Mouse (Mus musculus) heart, embryonic 11.5 days (tissue): ENCODE measurements around the gene Upf2. TPM values are rescaled to one million over a fixed set of nuclear protein-coding genes. Genes with fewer than 3 reads are reported as not detected.
"Not testable (repeated sequence)": the region's sequence is repeated elsewhere in the genome, so short reads cannot be mapped to it uniquely, and the experiment has no call there.

ENCODE experiments used
- ATAC-seq: fragments of 200-750 bp; cut with Nextera tagmentation; replicated peaks from 2 replicates; pipeline ENCODE4 v1.8.0; 2017; ENCODE audit warnings: moderate library complexity; ENCODE audit not compliant: insufficient number of reproducible peaks, low FRiP score, low TSS enrichment
- H3K27ac ChIP-seq: fragments of 300-500 bp; sonication (generic); 2 replicates; pipeline ENCODE4 v1.5.1; 2014; ENCODE audit warnings: mild to moderate bottlenecking, low read depth, low read length
- H3K27me3 ChIP-seq: fragments of 300-500 bp; sonication (generic); 2 replicates; pipeline ENCODE4 v1.6.1; 2014; ENCODE audit warnings: mild to moderate bottlenecking, low read length, mixed read lengths; ENCODE audit not compliant: control insufficient read depth, insufficient read depth
- H3K36me3 ChIP-seq: fragments of 300-500 bp; sonication (generic); 2 replicates; pipeline ENCODE4 v1.6.1; 2014; ENCODE audit warnings: mild to moderate bottlenecking, low read length, moderate library complexity, mixed read lengths; ENCODE audit not compliant: control insufficient read depth, insufficient read depth
- H3K4me1 ChIP-seq: fragments of 300-500 bp; sonication (generic); 2 replicates; pipeline ENCODE4 v1.6.1; 2014; ENCODE audit warnings: low read length; ENCODE audit not compliant: control insufficient read depth, insufficient read depth
- H3K4me2 ChIP-seq: fragments of 300-500 bp; sonication (generic); 2 replicates; pipeline ENCODE4 v1.6.1; 2014; ENCODE audit warnings: mild to moderate bottlenecking, moderate library complexity
- H3K4me3 ChIP-seq: fragments of 300-500 bp; sonication (generic); 2 replicates; pipeline ENCODE4 v1.5.1; 2014; ENCODE audit warnings: low read depth, low read length
- H3K9ac ChIP-seq: fragments of 300-500 bp; sonication (generic); 2 replicates; pipeline ENCODE4 v1.6.1; 2014; ENCODE audit warnings: mild to moderate bottlenecking, low read depth, low read length, moderate library complexity
- H3K9me3 ChIP-seq: fragments of 300-500 bp; sonication (generic); replicated peaks from 2 replicates; pipeline ENCODE4 v1.6.1; 2016; ENCODE audit warnings: low read length; ENCODE audit not compliant: control insufficient read depth
- WGBS: fragments of 180-500 bp; shearing (Covaris S2); extraction: QIAGEN DNeasy Blood & Tissue Kit; methylation state at CpG from one replicate; pipeline ENCODE4 v1.1.7; 2014; ENCODE audit not compliant: insufficient replicate concordance; 5-methylcytosine and 5-hydroxymethylcytosine counted together
- polyA plus RNA-seq: library from polyadenylated mRNA; unstranded; fragments of >200 nt; fragmentation: Nextera tagmentation; extraction: Ambion mirVana; gene quantifications from 2 replicates; pipeline ENCODE4 v1.2.1, GENCODE M21; 2014

Gene Upf2
- polyA plus RNA-seq, 1 experiment from 2014 or later = 9.2 TPM

DNA sequence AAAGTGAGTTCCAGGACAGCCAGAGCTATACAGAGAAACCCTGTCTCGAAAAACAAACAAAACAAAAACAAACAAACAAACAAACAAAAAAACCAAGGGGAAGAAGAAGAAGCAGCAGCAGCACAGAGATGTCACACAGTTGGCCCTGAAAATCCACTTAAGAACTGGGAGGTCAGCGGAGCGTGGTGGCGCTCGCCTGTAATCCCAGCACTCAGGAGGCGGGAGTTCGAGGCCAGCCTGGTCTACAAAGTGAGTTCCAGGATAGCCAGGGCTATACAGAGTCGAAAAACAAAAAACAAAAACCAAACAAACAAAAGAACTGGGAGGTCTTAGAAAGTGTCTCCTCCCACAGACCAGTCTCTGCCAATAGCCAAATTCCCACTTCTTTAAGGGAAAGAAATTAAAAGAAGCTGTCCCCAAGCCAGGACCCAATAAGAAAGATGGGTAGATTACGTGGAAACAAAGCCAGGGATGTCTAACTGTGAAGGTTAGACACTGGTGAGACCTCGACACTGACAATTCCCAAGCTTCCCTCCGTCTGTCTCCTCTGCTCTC, 9.3 kb upstream of the Upf2 start:
- Histone ChIP-seq H3K4me3 (peak overlapping the region; percentile 63), H3K36me3 (no peaks in the 10 kb centered on the region), H3K4me1 (no peaks in the 10 kb centered on the region; the same call in 1 of the 2 replicates), H3K27me3 (no peaks in the 10 kb centered on the region), H3K4me2 (peak overlapping the region; percentile 96), H3K9me3 (no peaks in the 10 kb centered on the region), H3K27ac (no peak overlapping the region), H3K9ac (peak overlapping the region; percentile 79)
- 55% methylated on average over 11 of the region's 11 CpGs for WGBS
- 0 out of 2 replicates have a peak, but pooled peaks have one; percentile 14 for ATAC-seq

DNA sequence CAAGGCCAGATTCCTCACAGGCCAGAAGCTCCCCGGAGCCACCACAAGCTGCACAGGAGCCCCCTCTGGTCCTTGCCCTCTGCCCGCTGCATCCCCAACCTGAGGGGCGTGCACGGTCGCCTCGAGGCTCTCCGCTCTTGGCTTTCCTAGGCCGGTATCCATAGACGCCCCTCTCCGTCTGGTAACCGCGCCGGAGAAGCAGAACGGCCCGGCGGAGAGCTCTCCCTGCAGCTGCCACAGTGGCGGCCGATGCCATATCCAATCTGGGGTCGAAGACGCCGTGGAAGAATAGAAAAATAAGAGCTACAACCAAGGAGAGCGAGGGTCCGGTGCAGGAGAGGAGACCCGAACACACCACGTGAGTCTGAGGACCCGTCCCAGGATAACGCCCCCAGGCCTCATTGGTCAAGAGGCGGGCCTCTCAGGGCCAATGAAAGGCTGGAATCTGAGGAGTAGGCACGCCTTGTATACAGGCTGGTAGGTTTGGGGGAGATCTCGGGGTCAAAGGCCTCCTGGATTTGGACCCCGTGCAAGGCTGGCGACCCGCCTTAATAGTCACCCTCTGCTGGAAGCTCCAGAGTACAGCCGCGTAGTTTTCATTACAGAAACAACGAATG, 8.7 kb upstream of the Upf2 start, which contains the start of gene Dhtkd1:
Dhtkd1 (minus strand) TSS at position 377 of the 617 bp plus-strand sequence.
- peak within 1 kb of the TSS; percentile 79 for H3K9ac ChIP-seq
- no peak within 1 kb of the TSS for H3K27ac ChIP-seq
- peak within 1 kb of the TSS; percentile 63 for H3K4me3 ChIP-seq
- peak within 1 kb of the TSS; percentile 96 for H3K4me2 ChIP-seq
- no peaks in the 10 kb centered on the region; the same call in 1 of the 2 replicates for H3K4me1 ChIP-seq
- WGBS = under 1% methylated on average over 36 of the region's 36 CpGs
- peak; percentile 92 for ATAC-seq
- H3K27me3 ChIP-seq = no peaks in the 10 kb centered on the region
- H3K36me3 ChIP-seq = no peaks in the 10 kb centered on the region
- H3K9me3 ChIP-seq = no peaks in the 10 kb centered on the region

DNA sequence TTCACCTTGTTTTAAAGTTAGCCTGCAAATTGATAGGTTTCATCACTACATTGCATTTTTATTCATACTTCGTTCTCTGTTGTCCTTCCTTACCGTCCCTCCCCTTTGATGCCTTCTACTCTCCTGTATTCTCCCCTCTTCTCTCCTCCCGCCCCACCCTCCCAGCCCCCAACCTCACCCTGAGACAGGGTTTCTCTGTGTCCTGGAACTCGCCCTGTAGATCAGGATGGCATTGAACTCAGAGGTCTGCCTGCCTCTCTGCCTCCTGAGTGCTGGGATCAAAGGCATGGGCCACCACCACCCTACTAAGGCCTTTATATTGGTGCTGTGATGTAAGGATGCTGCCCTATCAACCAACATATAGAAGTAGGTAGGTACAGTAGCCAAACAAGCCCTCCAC, 8.2 kb upstream of the Upf2 start:
- 34% methylated on average over 4 of the region's 4 CpGs for WGBS
- Histone ChIP-seq H3K4me2 (peak overlapping the region; percentile 96), H3K9me3 (no peaks in the 10 kb centered on the region), H3K9ac (peak overlapping the region; percentile 79; the same call in 1 of the 2 replicates), H3K4me1 (no peaks in the 10 kb centered on the region; the same call in 1 of the 2 replicates), H3K36me3 (no peaks in the 10 kb centered on the region), H3K27me3 (no peaks in the 10 kb centered on the region), H3K4me3 (peak overlapping the region; percentile 63), H3K27ac (no peak overlapping the region)
- no peak for ATAC-seq

DNA sequence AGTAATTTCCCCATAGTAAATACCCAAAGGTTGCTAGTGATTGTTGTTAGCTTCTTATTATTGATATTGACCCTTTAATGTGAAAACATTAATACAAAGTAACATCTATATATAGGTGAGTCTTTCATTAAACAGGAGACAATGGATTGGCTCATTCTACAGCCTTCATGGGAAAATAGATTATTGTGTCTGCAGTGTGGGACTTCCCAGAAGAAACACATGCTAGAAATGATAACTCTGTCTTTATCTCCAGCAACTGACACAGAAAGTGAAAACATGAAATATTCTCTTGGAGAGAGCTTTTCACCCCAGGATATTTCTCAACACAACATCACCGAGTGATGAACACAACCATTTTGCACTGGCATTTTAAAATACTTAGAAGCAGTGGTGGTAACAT, 5.6 kb upstream of the Upf2 start:
- no peaks in the 10 kb centered on the region for H3K9me3 ChIP-seq
- H3K27ac ChIP-seq = no peak overlapping the region
- H3K9ac ChIP-seq = no peak overlapping the region
- WGBS = 70% methylated on average over 1 of the region's 1 CpGs
- H3K4me1 ChIP-seq = no peaks in the 10 kb centered on the region; the same call in 1 of the 2 replicates
- no peaks in the 10 kb centered on the region for H3K36me3 ChIP-seq
- H3K27me3 ChIP-seq = no peaks in the 10 kb centered on the region
- no peak overlapping the region for H3K4me2 ChIP-seq
- ATAC-seq = no peak
- no peak overlapping the region for H3K4me3 ChIP-seq

DNA sequence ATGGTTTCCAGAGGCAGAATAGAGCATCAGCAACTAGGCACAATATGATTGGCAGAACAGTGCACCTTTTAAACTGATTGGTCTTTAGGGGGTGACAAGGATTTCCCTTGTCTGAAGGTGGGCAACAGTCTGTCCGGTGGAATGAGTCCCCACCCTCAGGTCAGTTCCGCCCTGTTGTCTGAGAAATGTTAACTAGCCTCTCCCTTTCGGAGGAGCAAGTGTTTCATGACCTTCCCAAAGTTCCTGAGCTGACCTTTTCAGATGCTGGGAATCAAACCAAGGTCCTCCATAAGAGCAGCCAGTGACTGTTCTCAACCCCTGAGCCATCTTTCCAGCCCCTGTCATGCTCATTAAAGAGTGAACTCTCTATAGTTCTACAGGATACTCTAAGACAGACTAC, 4.4 kb upstream of the Upf2 start:
- H3K4me2 ChIP-seq = no peak overlapping the region
- no peak overlapping the region for H3K27ac ChIP-seq
- no peaks in the 10 kb centered on the region; the same call in 1 of the 2 replicates for H3K4me1 ChIP-seq
- no peak overlapping the region for H3K9ac ChIP-seq
- no peaks in the 10 kb centered on the region for H3K36me3 ChIP-seq
- no peak for ATAC-seq
- no peaks in the 10 kb centered on the region for H3K27me3 ChIP-seq
- H3K9me3 ChIP-seq = no peaks in the 10 kb centered on the region
- H3K4me3 ChIP-seq = no peak overlapping the region
- WGBS = 81% methylated on average over 3 of the region's 3 CpGs

GRCm38 (mm10) chr2:5948964-5949363, 2.3 kb upstream of the Upf2 start:
- Histone ChIP-seq H3K9ac (no peak overlapping the region), H3K9me3 (no peaks in the 10 kb centered on the region), H3K4me3 (no peak overlapping the region), H3K27ac (no peak overlapping the region), H3K36me3 (no peaks in the 10 kb centered on the region), H3K4me1 (peaks cover 4% of the 10 kb centered on the region; the same call in 1 of the 2 replicates), H3K27me3 (no peaks in the 10 kb centered on the region), H3K4me2 (no peak overlapping the region)
- no peak for ATAC-seq
- WGBS = 94% methylated on average over 2 of the region's 2 CpGs

DNA sequence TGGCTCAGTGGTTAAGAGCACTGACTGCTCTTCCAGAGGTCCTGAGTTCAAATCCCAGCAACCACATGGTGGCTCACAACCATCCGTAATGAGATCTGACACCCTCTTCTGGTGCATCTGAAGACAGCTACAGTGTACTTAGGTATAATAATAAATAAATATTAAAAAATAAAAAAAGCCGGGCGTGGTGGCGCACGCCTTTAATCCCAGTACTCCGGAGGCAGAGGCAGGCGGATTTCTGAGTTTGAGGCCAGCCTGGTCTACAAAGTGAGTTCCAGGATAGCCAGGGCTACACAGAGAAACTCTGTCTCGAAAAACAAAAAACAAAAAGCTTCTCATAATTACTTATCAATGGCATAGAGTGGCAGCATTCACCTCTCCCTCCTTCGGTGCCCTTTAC, 1.4 kb upstream of the Upf2 start:
- not testable (repeated sequence) for H3K9me3 ChIP-seq, ATAC-seq, H3K27ac ChIP-seq, H3K9ac ChIP-seq, H3K4me1 ChIP-seq, H3K27me3 ChIP-seq, H3K36me3 ChIP-seq
- Histone ChIP-seq H3K4me3 (peak overlapping the region; percentile 98), H3K4me2 (peak overlapping the region; percentile 88)
- WGBS = 91% methylated on average over 9 of the region's 9 CpGs

DNA sequence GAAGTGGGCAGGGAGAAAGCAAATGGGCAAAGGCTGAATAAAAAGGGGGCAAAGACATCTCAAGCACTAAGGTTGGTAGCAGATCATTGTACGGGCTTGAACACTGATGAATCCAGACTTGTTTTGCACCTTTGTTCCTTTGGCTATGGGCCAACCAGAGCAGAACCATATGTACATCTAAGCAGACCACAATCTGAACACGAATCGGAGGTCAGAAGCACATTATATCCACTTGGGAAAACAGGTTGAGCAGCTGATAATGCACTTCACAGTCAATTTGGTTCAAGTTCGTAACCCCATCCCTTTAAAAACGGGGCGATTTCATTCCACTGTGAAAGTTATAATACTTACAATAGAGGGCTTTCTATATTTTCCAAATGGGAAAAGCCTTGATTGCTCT, 964 bp upstream of the Upf2 start:
- no peaks in the 10 kb centered on the region for H3K36me3 ChIP-seq
- peak overlapping the region; percentile 98 for H3K4me3 ChIP-seq
- no peak for ATAC-seq
- H3K4me2 ChIP-seq = peak overlapping the region; percentile 88
- H3K9ac ChIP-seq = peak overlapping the region; percentile 90
- WGBS = 9% methylated on average over 6 of the region's 6 CpGs
- no peaks in the 10 kb centered on the region for H3K27me3 ChIP-seq
- H3K27ac ChIP-seq = peak overlapping the region; percentile 82
- peaks cover 4% of the 10 kb centered on the region; the same call in 1 of the 2 replicates for H3K4me1 ChIP-seq
- H3K9me3 ChIP-seq = no peaks in the 10 kb centered on the region
